In genomic region chr15:19549757-19550156, GRCm38 (mm10) we compare ENCODE assay signal across 26 mouse cellular contexts.
"Had no signal": no experiment of that assay in that cellular context is flagged by ENCODE, and none has a peak within 500 bp of the region (broad histone marks: within the 10 kb centered on the region; RNA-seq: fewer than 3 reads in every experiment).

No protein-coding gene starts in this region.

- H3K36me3 ChIP-seq: embryonic facial prominence, embryonic 10.5 days; embryonic facial prominence, embryonic 12.5 days; embryonic facial prominence, embryonic 13.5 days; embryonic facial prominence, embryonic 15.5 days; forebrain, embryonic 10.5 days; forebrain, embryonic 12.5 days; forebrain, embryonic 15.5 days had no signal

- H3K4me2 ChIP-seq: embryonic facial prominence, embryonic 12.5 days; embryonic facial prominence, embryonic 13.5 days; embryonic facial prominence, embryonic 15.5 days; forebrain, embryonic 12.5 days; forebrain, embryonic 13.5 days; forebrain, embryonic 15.5 days had no signal

- H3K9ac ChIP-seq: embryonic facial prominence, embryonic 12.5 days; embryonic facial prominence, embryonic 13.5 days; embryonic facial prominence, embryonic 15.5 days; forebrain, embryonic 12.5 days; forebrain, embryonic 13.5 days; forebrain, embryonic 15.5 days; forebrain, postnatal 0 days had no signal

- H3K27me3 ChIP-seq: embryonic facial prominence, embryonic 12.5 days; embryonic facial prominence, embryonic 13.5 days; embryonic facial prominence, embryonic 15.5 days; forebrain, embryonic 12.5 days; forebrain, embryonic 13.5 days; forebrain, embryonic 15.5 days had no signal

- H3K27ac ChIP-seq: embryonic facial prominence, embryonic 10.5 days; embryonic facial prominence, embryonic 12.5 days; embryonic facial prominence, embryonic 13.5 days; embryonic facial prominence, embryonic 15.5 days; forebrain, embryonic 10.5 days; forebrain, embryonic 12.5 days; forebrain, embryonic 13.5 days; forebrain, embryonic 15.5 days; gastrocnemius, adult 2 months; heart, adult 2 months had no signal

- H3K4me3 ChIP-seq: embryonic facial prominence, embryonic 10.5 days; embryonic facial prominence, embryonic 12.5 days; embryonic facial prominence, embryonic 13.5 days; embryonic facial prominence, embryonic 15.5 days; erythroblast, embryonic 14.5 days; forebrain, embryonic 10.5 days; forebrain, embryonic 12.5 days; forebrain, embryonic 13.5 days; forebrain, embryonic 15.5 days; gastrocnemius, adult 2 months; heart, adult 2 months had no signal

- DNase-seq: cerebellum, adult 9-11 months; cerebellum, postnatal 10 days; cerebellum, postnatal 14 days; cerebellum, postnatal 25 days; cerebellum, postnatal 36 days; embryo, embryonic 11 days; forebrain, postnatal 0 days; gastrocnemius, adult 2 months; gastrocnemius, postnatal 10 days; gastrocnemius, postnatal 14 days; gastrocnemius, postnatal 25 days; gastrocnemius, postnatal 36 days; heart, adult 11 months; heart, adult 18-20 months; heart, adult 2 months had no signal

- H3K9me3 ChIP-seq: embryonic facial prominence, embryonic 10.5 days; embryonic facial prominence, embryonic 12.5 days; embryonic facial prominence, embryonic 13.5 days; embryonic facial prominence, embryonic 15.5 days; forebrain, embryonic 10.5 days; forebrain, embryonic 12.5 days; forebrain, embryonic 13.5 days; forebrain, embryonic 15.5 days had no signal

- ATAC-seq: forebrain, embryonic 13.5 days; forebrain, embryonic 14.5 days; forebrain, embryonic 15.5 days; forebrain, embryonic 16.5 days; forebrain, postnatal 0 days had no signal

- H3K4me1 ChIP-seq: embryonic facial prominence, embryonic 10.5 days; embryonic facial prominence, embryonic 12.5 days; embryonic facial prominence, embryonic 13.5 days; embryonic facial prominence, embryonic 15.5 days; forebrain, embryonic 10.5 days; forebrain, embryonic 12.5 days; forebrain, embryonic 13.5 days; forebrain, embryonic 15.5 days had no signal
